Mouse (Mus musculus): Measurements from ENCODE around the gene Prph. TPM values are rescaled to one million over a fixed set of nuclear protein-coding genes. Genes with fewer than 3 reads are reported as not detected.

Gene Prph
- polyA plus RNA-seq, 1 experiment, result 11.5 TPM

GRCm38 (mm10) chr15:99035431-99035830, 19.5 kb upstream of the Prph start:
- Histone ChIP-seq H3K4me1 (ENCODE audit: control insufficient read depth, insufficient read depth, low read length) (peaks cover 4% of the 10 kb centered on the region), H3K9me3 (replicated peaks; ENCODE audit: control insufficient read depth, insufficient read depth, low read length, poor library complexity, severe bottlenecking) (no peaks in the 10 kb centered on the region), H3K36me3 (ENCODE audit: control insufficient read depth, insufficient read depth, low read length, poor library complexity, severe bottlenecking) (peaks cover 43% of the 10 kb centered on the region), H3K27ac (ENCODE audit: insufficient read depth, low read length) (no peak overlapping the region), H3K27me3 (ENCODE audit: control insufficient read depth, insufficient read depth, low read length, poor library complexity, severe bottlenecking) (no peaks in the 10 kb centered on the region), H3K4me3 (ENCODE audit: low read depth, low read length) (no peak overlapping the region), H3K9ac (ENCODE audit: low read depth, poor library complexity, severe bottlenecking) (no peak overlapping the region)
- TF ChIP-seq EP300 (IDR thresholded peaks at IDR 0.05; ENCODE audit: insufficient read depth, low read depth, low read length), result no peak
- TF ChIP-seq CTCF (IDR thresholded peaks at IDR 0.05; ENCODE audit: low read depth, low read length), result no peak
- no peak for TF ChIP-seq POLR2A (IDR thresholded peaks at IDR 0.05; ENCODE audit: insufficient read depth, low read length)

- H3K36me3 ChIP-seq (ENCODE audit: control insufficient read depth, insufficient read depth, low read length, poor library complexity, severe bottlenecking), result peaks cover 43% of the 10 kb centered on the region
- H3K9ac ChIP-seq (ENCODE audit: low read depth, poor library complexity, severe bottlenecking), result no peak overlapping the region
- H3K9me3 ChIP-seq (replicated peaks; ENCODE audit: control insufficient read depth, insufficient read depth, low read length, poor library complexity, severe bottlenecking), result no peaks in the 10 kb centered on the region
- no peak for TF ChIP-seq CTCF (IDR thresholded peaks at IDR 0.05; ENCODE audit: low read depth, low read length)
- no peak overlapping the region for H3K4me3 ChIP-seq (ENCODE audit: low read depth, low read length)
- H3K27ac ChIP-seq (ENCODE audit: insufficient read depth, low read length), result no peak overlapping the region; the same call in 1 of the 2 replicates
- no peaks in the 10 kb centered on the region for H3K27me3 ChIP-seq (ENCODE audit: control insufficient read depth, insufficient read depth, low read length, poor library complexity, severe bottlenecking)
- H3K4me1 ChIP-seq (ENCODE audit: control insufficient read depth, insufficient read depth, low read length), result peaks cover 4% of the 10 kb centered on the region
Observed at GRCm38 (mm10) chr15:99036249-99036905, 18.6 kb upstream of the Prph start.

- H3K9ac ChIP-seq (ENCODE audit: low read depth, poor library complexity, severe bottlenecking), result no peak overlapping the region
- H3K4me3 ChIP-seq (ENCODE audit: low read depth, low read length), result no peak overlapping the region
- TF ChIP-seq CTCF (IDR thresholded peaks at IDR 0.05; ENCODE audit: low read depth, low read length) (no peak), POLR2A (IDR thresholded peaks at IDR 0.05; ENCODE audit: insufficient read depth, low read length) (no peak), EP300 (IDR thresholded peaks at IDR 0.05; ENCODE audit: insufficient read depth, low read depth, low read length) (no peak)
- no peak overlapping the region for H3K27ac ChIP-seq (ENCODE audit: insufficient read depth, low read length)
- no peaks in the 10 kb centered on the region for H3K27me3 ChIP-seq (ENCODE audit: control insufficient read depth, insufficient read depth, low read length, poor library complexity, severe bottlenecking)
- no peaks in the 10 kb centered on the region for H3K9me3 ChIP-seq (replicated peaks; ENCODE audit: control insufficient read depth, insufficient read depth, low read length, poor library complexity, severe bottlenecking)
- H3K36me3 ChIP-seq (ENCODE audit: control insufficient read depth, insufficient read depth, low read length, poor library complexity, severe bottlenecking), result peaks cover 35% of the 10 kb centered on the region
- H3K4me1 ChIP-seq (ENCODE audit: control insufficient read depth, insufficient read depth, low read length), result peaks cover 4% of the 10 kb centered on the region
Observed at GRCm38 (mm10) chr15:99038025-99038424, 16.9 kb upstream of the Prph start.

GRCm38 (mm10) chr15:99038797-99039196, 16.2 kb upstream of the Prph start:
- Histone ChIP-seq H3K36me3 (ENCODE audit: control insufficient read depth, insufficient read depth, low read length, poor library complexity, severe bottlenecking) (peaks cover 28% of the 10 kb centered on the region), H3K9ac (ENCODE audit: low read depth, poor library complexity, severe bottlenecking) (no peak overlapping the region), H3K4me3 (ENCODE audit: low read depth, low read length) (no peak overlapping the region), H3K27me3 (ENCODE audit: control insufficient read depth, insufficient read depth, low read length, poor library complexity, severe bottlenecking) (no peaks in the 10 kb centered on the region), H3K4me1 (ENCODE audit: control insufficient read depth, insufficient read depth, low read length) (peaks cover 4% of the 10 kb centered on the region), H3K27ac (ENCODE audit: insufficient read depth, low read length) (peak overlapping the region; percentile 28; the same call in 1 of the 2 replicates), H3K9me3 (replicated peaks; ENCODE audit: control insufficient read depth, insufficient read depth, low read length, poor library complexity, severe bottlenecking) (no peaks in the 10 kb centered on the region)
- no peak for TF ChIP-seq EP300 (IDR thresholded peaks at IDR 0.05; ENCODE audit: insufficient read depth, low read depth, low read length)

GRCm38 (mm10) chr15:99039306-99039705, 15.7 kb upstream of the Prph start:
- TF ChIP-seq EP300 (IDR thresholded peaks at IDR 0.05; ENCODE audit: insufficient read depth, low read depth, low read length) (no peak), CTCF (IDR thresholded peaks at IDR 0.05; ENCODE audit: low read depth, low read length) (no peak), POLR2A (IDR thresholded peaks at IDR 0.05; ENCODE audit: insufficient read depth, low read length) (no peak)
- Histone ChIP-seq H3K4me3 (ENCODE audit: low read depth, low read length) (no peak overlapping the region), H3K9ac (ENCODE audit: low read depth, poor library complexity, severe bottlenecking) (no peak overlapping the region), H3K27me3 (ENCODE audit: control insufficient read depth, insufficient read depth, low read length, poor library complexity, severe bottlenecking) (no peaks in the 10 kb centered on the region), H3K36me3 (ENCODE audit: control insufficient read depth, insufficient read depth, low read length, poor library complexity, severe bottlenecking) (peaks cover 26% of the 10 kb centered on the region), H3K27ac (ENCODE audit: insufficient read depth, low read length) (no peak overlapping the region), H3K9me3 (replicated peaks; ENCODE audit: control insufficient read depth, insufficient read depth, low read length, poor library complexity, severe bottlenecking) (no peaks in the 10 kb centered on the region), H3K4me1 (ENCODE audit: control insufficient read depth, insufficient read depth, low read length) (peaks cover 4% of the 10 kb centered on the region)

- H3K36me3 ChIP-seq (ENCODE audit: control insufficient read depth, insufficient read depth, low read length, poor library complexity, severe bottlenecking), result peaks cover 16% of the 10 kb centered on the region
- TF ChIP-seq EP300 (IDR thresholded peaks at IDR 0.05; ENCODE audit: insufficient read depth, low read depth, low read length) (no peak), CTCF (IDR thresholded peaks at IDR 0.05; ENCODE audit: low read depth, low read length) (peak; percentile 64), POLR2A (IDR thresholded peaks at IDR 0.05; ENCODE audit: insufficient read depth, low read length) (no peak)
- H3K9me3 ChIP-seq (replicated peaks; ENCODE audit: control insufficient read depth, insufficient read depth, low read length, poor library complexity, severe bottlenecking), result no peaks in the 10 kb centered on the region
- H3K4me1 ChIP-seq (ENCODE audit: control insufficient read depth, insufficient read depth, low read length), result peaks cover 6% of the 10 kb centered on the region
- no peak overlapping the region for H3K4me3 ChIP-seq (ENCODE audit: low read depth, low read length)
- H3K27ac ChIP-seq (ENCODE audit: insufficient read depth, low read length), result no peak overlapping the region
- 0 out of 2 replicates have a peak overlapping the region, but pooled peaks have one; percentile 1 for H3K9ac ChIP-seq (ENCODE audit: low read depth, poor library complexity, severe bottlenecking)
- H3K27me3 ChIP-seq (ENCODE audit: control insufficient read depth, insufficient read depth, low read length, poor library complexity, severe bottlenecking), result no peaks in the 10 kb centered on the region
Observed at GRCm38 (mm10) chr15:99039996-99040919, 14.7 kb upstream of the Prph start.
